Mouse (Mus musculus) layer of hippocampus, adult 8-10 months (tissue): ENCODE data around the gene Zfp985. TPM values are rescaled to one million over a fixed set of nuclear protein-coding genes. Genes with fewer than 3 reads are reported as not detected.
"Not testable (repeated sequence)": the region's sequence is repeated elsewhere in the genome, so short reads cannot be mapped to it uniquely, and the experiment has no call there.

ENCODE experiments used
- DNase-seq, 2 experiments: peaks; one replicate each; pipeline ENCODE4 v3.0.0; 2022; ENCODE audit warnings: low spot score in 2 of 2
- total RNA-seq, 4 experiments: library from RNA; stranded (reverse); gene quantifications; 2 replicates each; pipeline ENCODE4 v1.2.4; 2022

Gene Zfp985
- total RNA-seq = under 1 TPM in 2 of 4 experiments, not detected in 2; 0.10 to 0.68 TPM

GRCm38 (mm10) chr4:147553071-147553470 lies at the start of gene Zfp985:
Zfp985 (plus strand) TSS chr4:147553277.
- not testable (repeated sequence) for DNase-seq

GRCm38 (mm10) chr4:147509174-147509573 lies 43.9 kb upstream of the Zfp985 start:
- no peak for DNase-seq

GRCm38 (mm10) chr4:147518981-147519380 lies 34.1 kb upstream of the Zfp985 start:
- no peak for DNase-seq

- no peak for DNase-seq
Observed at GRCm38 (mm10) chr4:147520100-147520499, 33.0 kb upstream of the Zfp985 start.

GRCm38 (mm10) chr4:147525125-147525524 lies 28.0 kb upstream of the Zfp985 start:
- DNase-seq = no peak

- DNase-seq = no peak
Observed at GRCm38 (mm10) chr4:147530366-147530765, 22.7 kb upstream of the Zfp985 start.

- not testable (repeated sequence) for DNase-seq
Observed at GRCm38 (mm10) chr4:147535916-147536315, 17.2 kb upstream of the Zfp985 start.

GRCm38 (mm10) chr4:147537702-147538101 lies 15.4 kb upstream of the Zfp985 start:
- DNase-seq = no peak

- DNase-seq = not testable (repeated sequence)
Observed at GRCm38 (mm10) chr4:147539918-147540317, 13.2 kb upstream of the Zfp985 start, which contains the start of gene Gm16503. Gm16503 (plus strand) TSS chr4:147540218.

- no peak for DNase-seq
Observed at GRCm38 (mm10) chr4:147541105-147541504, 12.0 kb upstream of the Zfp985 start.

- not testable (repeated sequence) for DNase-seq
Observed at GRCm38 (mm10) chr4:147554361-147554760, 1.3 kb downstream of the Zfp985 start.

GRCm38 (mm10) chr4:147556921-147557320 lies 3.8 kb downstream of the Zfp985 start:
- not testable (repeated sequence) for DNase-seq

GRCm38 (mm10) chr4:147558011-147558410 lies 4.9 kb downstream of the Zfp985 start:
- DNase-seq = not testable (repeated sequence)

GRCm38 (mm10) chr4:147559096-147559495 lies 6.0 kb downstream of the Zfp985 start:
- DNase-seq = not testable (repeated sequence)

- no peak for DNase-seq
Observed at GRCm38 (mm10) chr4:147565426-147566220, 12.5 kb downstream of the Zfp985 start.

GRCm38 (mm10) chr4:147571156-147571555 lies 18.1 kb downstream of the Zfp985 start:
- DNase-seq = not testable (repeated sequence)

- DNase-seq = not testable (repeated sequence)
Observed at GRCm38 (mm10) chr4:147579371-147579770, 26.3 kb downstream of the Zfp985 start.

- no peak for DNase-seq
Observed at GRCm38 (mm10) chr4:147586511-147587473, 33.7 kb downstream of the Zfp985 start.

- not testable (repeated sequence) for DNase-seq
Observed at GRCm38 (mm10) chr4:147594630-147595029, 41.6 kb downstream of the Zfp985 start.

- no peak for DNase-seq
Observed at GRCm38 (mm10) chr4:147597685-147598084, 44.6 kb downstream of the Zfp985 start.

GRCm38 (mm10) chr4:147598831-147599230 lies 45.8 kb downstream of the Zfp985 start:
- DNase-seq = no peak

- no peak for DNase-seq
Observed at GRCm38 (mm10) chr4:147601881-147602280, 48.8 kb downstream of the Zfp985 start.
